In the genomic region with DNA sequence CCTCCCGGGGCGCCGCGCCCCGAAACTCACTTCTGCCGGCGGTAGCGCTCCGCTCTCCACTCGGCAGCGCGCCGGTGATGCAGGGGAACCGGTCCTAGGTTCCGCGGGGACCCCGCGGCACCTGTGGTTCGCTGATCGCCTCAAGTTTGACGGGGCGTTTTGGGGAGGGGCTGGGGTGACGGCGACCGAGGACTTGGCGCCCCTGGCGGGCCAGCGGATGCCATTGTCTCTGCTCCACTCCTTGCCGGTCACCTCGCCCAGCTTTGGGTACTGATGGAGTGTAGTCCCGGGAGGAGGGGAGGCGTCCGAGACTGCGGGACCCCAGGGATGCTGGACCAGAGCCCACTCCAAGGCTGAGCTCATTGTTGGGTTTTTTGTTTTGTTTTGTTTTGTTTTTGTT, we compare ENCODE assay signal across 8 mouse cellular contexts. TPM values are rescaled to one million over a fixed set of nuclear protein-coding genes. Genes with fewer than 3 reads are reported as not detected.
DNase-seq lines count a peak whose midpoint lies in the region; ATAC-seq and TF ChIP-seq lines count a peak whose summit lies in the region.

No protein-coding gene starts in this region.

- H3K9me3 ChIP-seq in heart, embryonic 10.5 days: no peaks in the 10 kb centered on the region
- 0 out of 2 replicates have a peak, but pooled peaks cover 2% of the 10 kb centered on the region for H3K9me3 ChIP-seq in kidney, embryonic 14.5 days (ENCODE audit: control insufficient read depth, low read length)
- H3K9me3 ChIP-seq in liver, postnatal 0 days (ENCODE audit: low read length): no peaks in the 10 kb centered on the region
- no peaks in the 10 kb centered on the region for H3K9me3 ChIP-seq in neural tube, embryonic 12.5 days

- TF ChIP-seq EP300 in liver, postnatal 0 days (IDR thresholded peaks at IDR 0.05; ENCODE audit: low read depth): no peak

- peak; percentile 22; the same call in 1 of the 2 replicates for TF ChIP-seq CTCF in liver, postnatal 0 days (IDR thresholded peaks at IDR 0.05; ENCODE audit: low read depth)

- peak overlapping the region; percentile 47 for H3K4me2 ChIP-seq in kidney, embryonic 14.5 days (replicated peaks; ENCODE audit: low read depth, low read length)
- H3K4me2 ChIP-seq in liver, postnatal 0 days (ENCODE audit: low read depth, low read length): peak overlapping the region; percentile 86
- H3K4me2 ChIP-seq in neural tube, embryonic 12.5 days (replicated peaks): peak overlapping the region; percentile 52

- peaks cover 12% of the 10 kb centered on the region; the same call in 1 of the 2 replicates for H3K27me3 ChIP-seq in heart, embryonic 10.5 days (ENCODE audit: insufficient read depth, poor library complexity, severe bottlenecking)
- H3K27me3 ChIP-seq in kidney, embryonic 14.5 days (ENCODE audit: control insufficient read depth, insufficient read depth, low read length): no peaks in the 10 kb centered on the region
- peaks cover 12% of the 10 kb centered on the region; the same call in 1 of the 2 replicates for H3K27me3 ChIP-seq in liver, postnatal 0 days (ENCODE audit: insufficient read depth, low read length)
- no peaks in the 10 kb centered on the region for H3K27me3 ChIP-seq in neural tube, embryonic 12.5 days (replicated peaks)

- peak overlapping the region; percentile 89 for H3K27ac ChIP-seq in heart, embryonic 10.5 days
- H3K27ac ChIP-seq in kidney, embryonic 14.5 days (ENCODE audit: low read depth, low read length): no peak overlapping the region
- peak overlapping the region; percentile 67 for H3K27ac ChIP-seq in liver, postnatal 0 days (ENCODE audit: low read depth)
- H3K27ac ChIP-seq in neural tube, embryonic 12.5 days: peak overlapping the region; percentile 74

- DNase-seq in A20 (ENCODE audit: low read depth, low spot score) (peak; percentile 75), NIH3T3 (ENCODE audit: low read depth) (peak; percentile 14)
- DNase-seq in embryo, embryonic 10.5 days (ENCODE audit: low spot score): peak; percentile 58
- peak; percentile 76 for DNase-seq in heart, embryonic 10.5 days (ENCODE audit: low spot score)
- no peak for DNase-seq in liver, postnatal 0 days
- peak; percentile 18 to 61 for DNase-seq in urinary bladder, postnatal 4 days (ENCODE audit: low spot score in 2 of 2)

- peak; percentile 33 for ATAC-seq in kidney, embryonic 14.5 days (ENCODE audit: low FRiP score, low TSS enrichment)
- ATAC-seq in liver, postnatal 0 days: no peak; the same call in 1 of the 2 replicates
- peak; percentile 64 for ATAC-seq in neural tube, embryonic 12.5 days (ENCODE audit: low FRiP score, low read depth)

- peak overlapping the region; percentile 68 for H3K4me3 ChIP-seq in heart, embryonic 10.5 days
- H3K4me3 ChIP-seq in kidney, embryonic 14.5 days (ENCODE audit: low read length): peak overlapping the region; percentile 62
- peak overlapping the region; percentile 69 for H3K4me3 ChIP-seq in liver, postnatal 0 days (ENCODE audit: low read depth, low read length)
- peak overlapping the region; percentile 57 for H3K4me3 ChIP-seq in neural tube, embryonic 12.5 days

- WGBS in heart, embryonic 10.5 days: 16% methylated on average over 34 of the region's 34 CpGs
- WGBS in kidney, embryonic 14.5 days: 17% methylated on average over 25 of the region's 34 CpGs
- WGBS in liver, postnatal 0 days (ENCODE audit: insufficient replicate concordance): 19% methylated on average over 16 of the region's 34 CpGs
- WGBS in neural tube, embryonic 12.5 days: 22% methylated on average over 34 of the region's 34 CpGs

- no peaks in the 10 kb centered on the region for H3K36me3 ChIP-seq in heart, embryonic 10.5 days
- no peaks in the 10 kb centered on the region for H3K36me3 ChIP-seq in kidney, embryonic 14.5 days (ENCODE audit: control insufficient read depth, insufficient read depth, low read length)
- H3K36me3 ChIP-seq in liver, postnatal 0 days (replicated peaks; ENCODE audit: insufficient read depth, low read length): no peaks in the 10 kb centered on the region
- no peaks in the 10 kb centered on the region for H3K36me3 ChIP-seq in neural tube, embryonic 12.5 days

- H3K4me1 ChIP-seq in heart, embryonic 10.5 days: no peaks in the 10 kb centered on the region
- no peaks in the 10 kb centered on the region for H3K4me1 ChIP-seq in kidney, embryonic 14.5 days (ENCODE audit: control insufficient read depth, insufficient read depth, low read length)
- no peaks in the 10 kb centered on the region for H3K4me1 ChIP-seq in liver, postnatal 0 days (ENCODE audit: insufficient read depth)
- no peaks in the 10 kb centered on the region for H3K4me1 ChIP-seq in neural tube, embryonic 12.5 days

- H3K9ac ChIP-seq in kidney, embryonic 14.5 days (ENCODE audit: low read depth, low read length): peak overlapping the region; percentile 60
- H3K9ac ChIP-seq in liver, postnatal 0 days (replicated peaks): peak overlapping the region; percentile 64
- H3K9ac ChIP-seq in neural tube, embryonic 12.5 days: peak overlapping the region; percentile 64

RNA-seq across cellular contexts. Expression of a gene that starts 0.6 kb away (rescaled TPM):
- polyA plus RNA-seq in heart, embryonic 10.5 days (2016; fragmentation: Nextera tagmentation; extraction: Ambion mirVana): 19.3 and 23.6 TPM in 2 replicates
- polyA plus RNA-seq in kidney, embryonic 14.5 days (2014; fragmentation: Nextera tagmentation; extraction: Ambion mirVana): 20.4 and 26.8 TPM in 2 replicates
- 3.9 and 4.9 TPM in 2 replicates for polyA plus RNA-seq in liver, postnatal 0 days (2015; fragmentation: Nextera tagmentation; extraction: Ambion mirVana)
- polyA plus RNA-seq in neural tube, embryonic 12.5 days (2016; fragmentation: Nextera tagmentation; extraction: Ambion mirVana): 53.5 and 60.3 TPM in 2 replicates

RNA-seq across cellular contexts. Expression of a gene that starts 49.1 kb away (rescaled TPM):
- 36.6 and 53.0 TPM in 2 replicates for polyA plus RNA-seq in heart, embryonic 10.5 days (2016; fragmentation: Nextera tagmentation; extraction: Ambion mirVana)
- 63.2 and 71.1 TPM in 2 replicates for polyA plus RNA-seq in kidney, embryonic 14.5 days (2014; fragmentation: Nextera tagmentation; extraction: Ambion mirVana)
- polyA plus RNA-seq in liver, postnatal 0 days (2015; fragmentation: Nextera tagmentation; extraction: Ambion mirVana): 18.1 and 19.3 TPM in 2 replicates
- polyA plus RNA-seq in neural tube, embryonic 12.5 days (2016; fragmentation: Nextera tagmentation; extraction: Ambion mirVana): 76.5 and 77.9 TPM in 2 replicates
